Mouse (Mus musculus) hindbrain, embryonic 11.5 days (tissue): ENCODE data around the gene Mepce. TPM values are rescaled to one million over a fixed set of nuclear protein-coding genes. Genes with fewer than 3 reads are reported as not detected.
"Not testable (repeated sequence)": the region's sequence is repeated elsewhere in the genome, so short reads cannot be mapped to it uniquely, and the experiment has no call there.

Source experiments
- ATAC-seq: fragments of 200-750 bp; cut with Nextera tagmentation; 2 replicates; pipeline ENCODE4 v1.8.0; 2017; ENCODE audit warnings: mild to moderate bottlenecking, moderate TSS enrichment, moderate library complexity; ENCODE audit not compliant: low FRiP score
- DNase-seq: peaks from one replicate; pipeline ENCODE4 v3.0.0-alpha.2; 2015; ENCODE audit warnings: low spot score
- H3K27ac ChIP-seq: fragments of 300-500 bp; sonication (generic); 2 replicates; pipeline ENCODE4 v1.5.1; 2014; ENCODE audit warnings: mild to moderate bottlenecking, low read depth, low read length
- H3K27me3 ChIP-seq: fragments of 300-500 bp; sonication (generic); 2 replicates; pipeline ENCODE4 v1.6.1; 2014; ENCODE audit warnings: mild to moderate bottlenecking, low read length, moderate library complexity, mixed read lengths; ENCODE audit not compliant: control insufficient read depth, insufficient read depth
- H3K36me3 ChIP-seq: fragments of 300-500 bp; sonication (generic); 2 replicates; pipeline ENCODE4 v1.6.1; 2014; ENCODE audit warnings: mild to moderate bottlenecking, low read length, moderate library complexity, mixed read lengths; ENCODE audit not compliant: control insufficient read depth, insufficient read depth
- H3K4me1 ChIP-seq: fragments of 300-500 bp; sonication (generic); replicated peaks from 2 replicates; pipeline ENCODE4 v1.6.1; 2014; ENCODE audit warnings: low read length, mixed read lengths; ENCODE audit not compliant: control insufficient read depth, insufficient read depth
- H3K4me2 ChIP-seq: fragments of 300-500 bp; sonication (generic); replicated peaks from 2 replicates; pipeline ENCODE4 v1.6.1; 2014; ENCODE audit warnings: mild to moderate bottlenecking, low read depth, low read length
- H3K4me3 ChIP-seq: fragments of 300-500 bp; sonication (generic); 2 replicates; pipeline ENCODE4 v1.5.1; 2014; ENCODE audit warnings: low read depth, low read length
- H3K9ac ChIP-seq: fragments of 300-500 bp; sonication (generic); 2 replicates; pipeline ENCODE4 v1.6.1; 2014; ENCODE audit warnings: low read depth, low read length
- H3K9me3 ChIP-seq: fragments of 300-500 bp; sonication (generic); 2 replicates; pipeline ENCODE4 v1.6.1; 2016; ENCODE audit warnings: low read length; ENCODE audit not compliant: control insufficient read depth
- WGBS: fragments of 180-500 bp; shearing (Covaris S2); extraction: QIAGEN DNeasy Blood & Tissue Kit; methylation state at CpG from one replicate; pipeline ENCODE4 v1.1.7; 2014; 5-methylcytosine and 5-hydroxymethylcytosine counted together
- polyA plus RNA-seq: library from polyadenylated mRNA; unstranded; fragments of >200 nt; fragmentation: Nextera tagmentation; extraction: Ambion mirVana; gene quantifications from 2 replicates; pipeline ENCODE4 v1.2.1, GENCODE M21; 2014

Mepce gene
- polyA plus RNA-seq, 1 experiment from 2014 or later: 14.9 TPM

DNA sequence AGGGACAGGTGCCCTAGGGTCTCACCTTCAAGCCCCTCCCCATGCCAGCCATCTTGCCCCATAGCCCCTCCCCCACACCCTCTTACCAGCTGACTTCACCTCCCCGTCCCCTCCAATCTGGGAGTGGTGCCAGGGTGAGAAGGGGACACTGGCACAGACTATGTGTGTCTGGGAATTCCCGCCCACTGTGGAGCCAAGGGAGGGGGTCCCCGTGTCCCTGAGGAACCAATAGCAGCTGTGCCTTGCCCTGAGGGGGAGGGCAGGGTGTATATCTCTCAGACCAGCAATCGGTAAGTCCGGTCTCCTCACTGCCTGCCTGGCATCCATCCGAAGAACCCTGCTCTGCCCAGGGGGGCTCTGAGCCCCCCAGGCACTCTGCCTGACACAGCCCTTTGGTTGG, 29.6 kb downstream of the Mepce start:
- WGBS: 82% methylated on average over 6 of the region's 6 CpGs
- Histone ChIP-seq H3K4me1 (no peaks in the 10 kb centered on the region), H3K4me3 (no peak overlapping the region), H3K36me3 (no peaks in the 10 kb centered on the region), H3K27ac (no peak overlapping the region), H3K9me3 (no peaks in the 10 kb centered on the region), H3K27me3 (no peaks in the 10 kb centered on the region), H3K9ac (no peak overlapping the region), H3K4me2 (no peak overlapping the region)
- DNase-seq (no peak), ATAC-seq (peak; percentile 26; the same call in 1 of the 2 replicates)

DNA sequence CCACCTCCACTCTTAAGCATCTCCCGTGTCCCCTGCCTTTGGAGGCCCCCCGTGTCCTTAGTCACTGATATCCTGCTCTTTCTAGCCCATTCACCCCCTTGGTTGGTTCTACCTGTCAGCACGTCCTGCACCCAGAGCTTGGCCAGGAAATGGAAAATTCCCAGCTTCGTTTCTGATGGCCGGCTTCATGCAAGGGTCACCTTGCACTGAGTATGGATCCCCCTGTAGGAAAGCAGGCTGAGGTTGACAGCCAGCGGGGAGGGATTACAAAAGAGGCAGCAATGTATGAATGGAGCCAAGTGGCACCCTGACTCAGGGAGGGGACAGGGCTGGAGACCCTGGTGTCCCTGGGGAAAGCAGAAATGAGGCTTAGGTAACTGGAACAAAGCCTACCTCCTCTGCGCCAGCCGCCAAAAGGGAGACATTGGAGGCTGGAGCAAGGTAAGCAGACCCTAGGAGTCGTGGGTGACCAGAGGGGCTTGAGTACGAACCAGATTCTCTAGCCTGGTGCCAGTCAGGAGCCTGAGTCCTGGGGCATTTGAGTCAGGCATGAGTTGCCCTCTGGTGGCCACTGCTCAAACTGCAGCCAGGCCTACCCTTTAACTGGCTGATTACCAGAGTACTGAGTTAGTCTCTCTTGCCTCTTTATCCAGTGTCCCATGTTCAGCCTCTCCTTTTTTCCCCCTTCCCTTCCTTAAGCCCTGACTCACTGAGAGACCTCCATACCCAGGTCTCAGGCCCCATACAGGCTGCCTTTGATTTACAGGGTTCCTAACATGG, 30.4 kb downstream of the Mepce start:
- DNase-seq: peak; percentile 92
- Histone ChIP-seq H3K4me3 (no peak overlapping the region), H3K9ac (no peak overlapping the region), H3K4me1 (no peaks in the 10 kb centered on the region), H3K9me3 (no peaks in the 10 kb centered on the region), H3K4me2 (no peak overlapping the region), H3K27ac (no peak overlapping the region), H3K27me3 (no peaks in the 10 kb centered on the region), H3K36me3 (no peaks in the 10 kb centered on the region; the same call in 1 of the 2 replicates)
- WGBS: 47% methylated on average over 10 of the region's 10 CpGs
- peak; percentile 56 for ATAC-seq

DNA sequence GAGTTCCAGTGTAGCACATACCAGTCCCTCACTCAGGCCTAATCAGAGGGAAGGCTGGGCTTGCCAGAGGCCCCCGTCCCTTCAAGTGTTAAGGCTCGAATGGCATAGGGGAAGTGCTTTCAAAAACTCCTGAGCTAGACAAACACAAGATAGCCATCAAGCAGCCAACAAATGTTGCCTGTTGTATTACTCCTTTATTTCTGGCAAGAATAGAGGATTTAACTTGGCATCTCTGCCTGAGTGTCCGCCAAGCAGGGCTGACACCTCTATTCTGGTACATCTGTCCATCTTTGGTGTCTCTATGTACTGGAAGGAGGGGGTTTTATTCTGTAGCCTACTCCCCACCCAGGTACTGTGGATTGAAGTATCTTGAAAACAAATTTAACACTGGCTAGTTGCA, 31.3 kb downstream of the Mepce start:
- ATAC-seq: no peak
- Histone ChIP-seq H3K9ac (no peak overlapping the region), H3K4me1 (no peaks in the 10 kb centered on the region), H3K27me3 (no peaks in the 10 kb centered on the region), H3K4me2 (no peak overlapping the region), H3K27ac (no peak overlapping the region), H3K9me3 (no peaks in the 10 kb centered on the region), H3K36me3 (no peaks in the 10 kb centered on the region; the same call in 1 of the 2 replicates), H3K4me3 (no peak overlapping the region)
- 86% methylated on average over 3 of the region's 3 CpGs for whole genome bisulfite sequencing
- DNase-seq: no peak

DNA sequence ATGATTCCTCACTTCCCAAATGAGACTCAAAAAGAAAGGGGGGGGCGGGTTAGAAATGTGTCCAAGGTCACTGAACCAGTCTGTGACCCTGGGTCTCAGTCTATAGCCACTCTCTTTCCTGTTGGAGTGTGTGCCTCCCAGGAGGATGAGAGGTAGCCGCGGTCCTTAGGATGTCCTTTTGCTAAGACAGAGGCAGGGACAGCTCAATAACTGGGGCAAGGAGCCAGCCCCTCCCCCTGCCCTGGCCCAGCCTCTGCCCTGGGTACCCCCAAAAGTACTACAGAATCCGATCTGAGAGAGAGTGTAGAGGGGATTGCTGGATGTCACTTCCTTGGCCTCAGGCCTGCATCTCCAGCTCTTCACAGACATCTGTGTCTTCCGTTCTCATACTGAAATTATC, 32.0 kb downstream of the Mepce start:
- DNase-seq (no peak), ATAC-seq (no peak)
- Histone ChIP-seq H3K4me1 (no peaks in the 10 kb centered on the region), H3K9me3 (no peaks in the 10 kb centered on the region), H3K9ac (no peak overlapping the region), H3K4me3 (no peak overlapping the region), H3K27ac (no peak overlapping the region), H3K36me3 (no peaks in the 10 kb centered on the region; the same call in 1 of the 2 replicates), H3K4me2 (no peak overlapping the region), H3K27me3 (no peaks in the 10 kb centered on the region)
- WGBS: 81% methylated on average over 5 of the region's 5 CpGs

DNA sequence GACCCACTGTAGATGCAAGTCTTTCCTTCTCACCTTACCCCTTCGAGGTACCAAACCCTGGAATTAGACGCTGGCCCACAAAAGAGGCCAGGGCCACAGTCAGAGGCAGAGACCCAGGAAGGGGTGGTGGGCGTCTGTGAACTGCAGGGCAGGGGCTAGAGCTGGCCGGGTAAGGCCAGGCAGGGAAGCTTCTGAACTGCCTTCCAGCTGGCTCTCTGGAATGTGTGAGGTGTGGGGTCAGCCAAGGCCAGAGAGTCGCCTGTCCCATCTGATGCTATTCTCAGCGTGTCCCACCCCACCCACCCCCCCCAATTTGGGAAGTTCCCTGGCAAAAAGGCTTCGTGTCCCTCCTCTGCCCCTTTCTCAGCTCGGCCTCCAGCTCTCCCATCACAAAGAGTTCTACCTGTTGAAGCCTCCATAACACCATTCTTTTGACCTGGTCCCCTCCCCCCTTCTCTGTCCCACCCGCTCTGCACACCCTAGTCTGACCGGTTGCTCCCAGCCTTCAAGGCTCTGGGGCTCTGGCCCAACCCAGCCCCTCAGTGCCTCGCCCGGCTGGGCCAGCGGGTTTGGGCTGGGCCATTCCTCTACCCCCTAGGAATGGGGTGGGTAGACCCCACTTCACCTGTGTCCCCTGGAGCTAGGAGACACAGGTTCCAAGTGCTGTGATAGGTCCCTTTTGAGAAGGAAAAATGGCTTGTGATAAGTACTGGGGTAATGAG, 34.2 kb downstream of the Mepce start:
- Histone ChIP-seq H3K4me1 (no peaks in the 10 kb centered on the region), H3K27me3 (no peaks in the 10 kb centered on the region), H3K9ac (no peak overlapping the region), H3K4me2 (no peak overlapping the region), H3K36me3 (no peaks in the 10 kb centered on the region; the same call in 1 of the 2 replicates), H3K27ac (no peak overlapping the region), H3K9me3 (no peaks in the 10 kb centered on the region), H3K4me3 (no peak overlapping the region)
- DNase-seq: no peak
- no peak for ATAC-seq
- WGBS: 82% methylated on average over 11 of the region's 13 CpGs

DNA sequence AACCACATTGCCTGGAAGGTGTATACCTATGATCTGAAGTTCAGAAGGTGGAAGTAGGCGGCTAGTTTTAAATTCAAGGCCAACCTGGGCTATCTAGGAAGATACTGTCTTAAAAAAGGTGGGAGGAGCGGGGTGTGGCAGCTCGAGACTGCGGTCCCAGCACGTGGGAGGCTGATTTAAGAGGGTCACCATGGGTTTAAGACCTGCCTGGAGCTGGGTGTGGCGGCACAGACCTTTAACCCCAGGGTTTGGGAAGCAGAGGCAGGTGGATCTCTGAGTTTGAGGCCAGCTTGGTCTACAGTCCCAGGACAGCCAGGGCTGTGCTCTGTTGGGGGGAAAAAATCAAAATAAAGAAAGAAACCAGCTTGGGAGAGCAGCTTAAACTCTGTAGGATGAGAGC, 35.5 kb downstream of the Mepce start:
- no peak for ATAC-seq
- no peak for DNase-seq
- Histone ChIP-seq H3K9me3 (no peaks in the 10 kb centered on the region), H3K27me3 (no peaks in the 10 kb centered on the region), H3K4me1 (peaks cover 5% of the 10 kb centered on the region), H3K27ac (no peak overlapping the region), H3K4me2 (no peak overlapping the region), H3K4me3 (no peak overlapping the region), H3K36me3 (no peaks in the 10 kb centered on the region; the same call in 1 of the 2 replicates), H3K9ac (no peak overlapping the region)
- WGBS: 87% methylated on average over 6 of the region's 6 CpGs

DNA sequence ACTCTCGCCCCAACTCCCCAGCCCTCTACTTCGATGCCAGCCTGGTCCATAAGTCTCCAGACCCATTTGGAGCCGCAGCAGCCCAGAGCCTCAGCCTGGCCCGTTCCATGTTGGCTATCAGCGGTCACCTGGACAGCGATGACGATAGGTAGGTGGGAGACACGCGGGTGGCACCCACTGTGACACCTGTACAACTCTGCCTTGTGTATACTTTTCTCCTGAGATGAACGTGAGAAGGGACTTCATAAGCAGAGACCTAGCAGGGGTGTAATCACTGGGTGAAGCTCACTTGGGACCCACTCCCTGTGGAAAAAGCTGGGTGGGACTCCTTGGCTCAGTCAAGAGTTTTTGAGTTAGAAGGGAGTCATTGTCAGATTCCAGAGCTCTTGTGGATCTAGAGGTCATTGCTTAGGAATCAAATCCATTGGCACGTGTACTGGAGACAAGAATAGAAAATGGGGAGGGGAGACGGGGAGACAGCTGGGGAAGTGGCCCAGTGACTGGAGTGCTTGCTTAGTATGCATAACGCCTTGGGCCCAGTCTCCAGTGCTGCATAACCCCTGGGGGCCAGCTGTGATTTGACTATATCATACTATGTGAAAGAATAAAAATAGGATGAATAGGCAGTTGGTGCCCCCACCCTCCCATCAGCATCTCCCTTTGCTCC, 36.1 kb downstream of the Mepce start:
- ATAC-seq (no peak), DNase-seq (no peak)
- WGBS: 92% methylated on average over 13 of the region's 13 CpGs
- Histone ChIP-seq H3K36me3 (no peaks in the 10 kb centered on the region; the same call in 1 of the 2 replicates), H3K4me3 (no peak overlapping the region), H3K9me3 (no peaks in the 10 kb centered on the region), H3K27me3 (no peaks in the 10 kb centered on the region), H3K9ac (no peak overlapping the region), H3K4me1 (peaks cover 5% of the 10 kb centered on the region), H3K27ac (no peak overlapping the region), H3K4me2 (no peak overlapping the region)

DNA sequence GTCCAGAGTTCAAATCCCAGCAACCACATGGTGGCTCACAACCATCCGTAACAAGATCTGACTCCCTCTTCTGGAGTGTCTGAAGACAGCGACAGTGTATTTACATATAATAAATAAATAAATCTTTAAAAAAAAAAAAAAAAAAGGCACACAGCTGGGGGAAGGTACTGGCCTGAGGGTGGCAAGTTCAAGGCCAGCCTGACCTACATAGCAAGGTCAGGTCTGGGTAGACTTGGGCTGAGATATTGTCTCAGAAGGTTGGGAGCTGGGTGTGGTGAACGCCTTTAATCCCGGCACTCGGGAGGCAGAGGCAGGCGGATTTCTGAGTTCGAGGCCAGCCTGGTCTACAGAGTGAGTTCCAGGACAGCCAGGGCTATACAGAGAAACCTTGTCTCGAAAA, 37.2 kb downstream of the Mepce start:
- H3K27ac ChIP-seq, DNase-seq, H3K4me3 ChIP-seq, H3K4me1 ChIP-seq, ATAC-seq, H3K4me2 ChIP-seq, H3K27me3 ChIP-seq, H3K36me3 ChIP-seq, H3K9me3 ChIP-seq, H3K9ac ChIP-seq: not testable (repeated sequence)
- 98% methylated on average over 6 of the region's 8 CpGs for WGBS
